9 mouse cellular contexts compared by ENCODE assay signal in genomic region chr11:21570109-21570474, GRCm38 (mm10). TPM values are rescaled to one million over a fixed set of nuclear protein-coding genes. Genes with fewer than 3 reads are reported as not detected.
DNase-seq lines count a peak whose midpoint lies in the region; ATAC-seq and TF ChIP-seq lines count a peak whose summit lies in the region.
"Had no signal": no experiment of that assay in that cellular context is flagged by ENCODE, and none has a peak within 500 bp of the region (broad histone marks: within the 10 kb centered on the region; RNA-seq: fewer than 3 reads in every experiment).

No protein-coding gene starts in this region.

- no peak overlapping the region for H3K27ac ChIP-seq in hindbrain, embryonic 10.5 days
- H3K27ac ChIP-seq in hindbrain, embryonic 11.5 days (ENCODE audit: low read depth, low read length) = no peak overlapping the region
- H3K27ac ChIP-seq in forebrain, embryonic 16.5 days (ENCODE audit: low read length) = peak overlapping the region; percentile 12; the same call in 1 of the 2 replicates
- peak overlapping the region; percentile 51; the same call in 1 of the 2 replicates for H3K27ac ChIP-seq in kidney, postnatal 0 days
- no peak overlapping the region for H3K27ac ChIP-seq in neural tube, embryonic 15.5 days (replicated peaks)
- H3K27ac ChIP-seq: limb, embryonic 15.5 days had no signal

- no peak for ATAC-seq in hindbrain, embryonic 11.5 days (ENCODE audit: low FRiP score)
- ATAC-seq in forebrain, embryonic 16.5 days = no peak
- no peak for ATAC-seq in kidney, postnatal 0 days (replicated peaks; ENCODE audit: low FRiP score, low read depth)
- no peak for ATAC-seq in neural tube, embryonic 15.5 days (ENCODE audit: low FRiP score)
- ATAC-seq in megakaryocyte-erythroid progenitor cell, adult 5-6 weeks (replicated peaks; ENCODE audit: low FRiP score, low TSS enrichment, poor library complexity, severe bottlenecking) = no peak

- peak overlapping the region; percentile 85; the same call in 1 of the 2 replicates for H3K4me3 ChIP-seq in hindbrain, embryonic 10.5 days
- no peak overlapping the region for H3K4me3 ChIP-seq in hindbrain, embryonic 11.5 days (ENCODE audit: low read depth, low read length)
- no peak overlapping the region for H3K4me3 ChIP-seq in forebrain, embryonic 16.5 days (replicated peaks; ENCODE audit: low read length)
- H3K4me3 ChIP-seq in kidney, postnatal 0 days (replicated peaks; ENCODE audit: low read depth, low read length) = no peak overlapping the region
- H3K4me3 ChIP-seq in neural tube, embryonic 15.5 days (replicated peaks) = 0 out of 2 replicates have a peak overlapping the region, but pooled peaks have one; percentile 2

- 84% methylated on average over 2 of the region's 2 CpGs for WGBS in hindbrain, embryonic 10.5 days
- WGBS in hindbrain, embryonic 11.5 days = 96% methylated on average over 2 of the region's 2 CpGs
- WGBS in forebrain, embryonic 16.5 days = 24% methylated on average over 2 of the region's 2 CpGs
- 53% methylated on average over 2 of the region's 2 CpGs for WGBS in kidney, postnatal 0 days
- 35% methylated on average over 2 of the region's 2 CpGs for WGBS in neural tube, embryonic 15.5 days

- no peak for DNase-seq in hindbrain, embryonic 10.5 days (ENCODE audit: low spot score)
- DNase-seq in hindbrain, embryonic 11.5 days (ENCODE audit: low spot score) = no peak
- DNase-seq in kidney, postnatal 0 days (ENCODE audit: low spot score) = no peak
- DNase-seq in layer of hippocampus, postnatal 25 days (ENCODE audit: extremely low spot score in 1 of 2, low spot score in 1 of 2) = no peak
- DNase-seq in ovary, adult 18-20 months (ENCODE audit: low spot score) = no peak

- TF ChIP-seq CTCF in kidney, postnatal 0 days (IDR thresholded peaks at IDR 0.05; ENCODE audit: low read depth) = no peak

- peaks cover 23% of the 10 kb centered on the region for H3K36me3 ChIP-seq in hindbrain, embryonic 10.5 days
- H3K36me3 ChIP-seq in hindbrain, embryonic 11.5 days (ENCODE audit: control insufficient read depth, insufficient read depth, low read length) = no peaks in the 10 kb centered on the region
- H3K36me3 ChIP-seq in forebrain, embryonic 16.5 days (ENCODE audit: control insufficient read depth, insufficient read depth) = peaks cover 12% of the 10 kb centered on the region
- peaks cover 5% of the 10 kb centered on the region; the same call in 1 of the 2 replicates for H3K36me3 ChIP-seq in kidney, postnatal 0 days (ENCODE audit: insufficient read depth, low read length)
- peaks cover 11% of the 10 kb centered on the region for H3K36me3 ChIP-seq in neural tube, embryonic 15.5 days

- H3K9ac ChIP-seq in hindbrain, embryonic 11.5 days (ENCODE audit: low read depth, low read length) = no peak overlapping the region
- no peak overlapping the region for H3K9ac ChIP-seq in forebrain, embryonic 16.5 days (replicated peaks; ENCODE audit: low read depth, low read length)
- no peak overlapping the region for H3K9ac ChIP-seq in kidney, postnatal 0 days (ENCODE audit: low read depth, low read length)
- no peak overlapping the region for H3K9ac ChIP-seq in neural tube, embryonic 15.5 days (replicated peaks)

- H3K27me3 ChIP-seq in hindbrain, embryonic 10.5 days (ENCODE audit: insufficient read depth, poor library complexity, severe bottlenecking) = no peaks in the 10 kb centered on the region
- H3K27me3 ChIP-seq in hindbrain, embryonic 11.5 days (ENCODE audit: control insufficient read depth, insufficient read depth, low read length) = no peaks in the 10 kb centered on the region
- no peaks in the 10 kb centered on the region for H3K27me3 ChIP-seq in forebrain, embryonic 16.5 days (replicated peaks; ENCODE audit: control insufficient read depth, insufficient read depth, low read length)
- no peaks in the 10 kb centered on the region for H3K27me3 ChIP-seq in kidney, postnatal 0 days (ENCODE audit: insufficient read depth, low read length)
- no peaks in the 10 kb centered on the region for H3K27me3 ChIP-seq in neural tube, embryonic 15.5 days (replicated peaks)
- H3K27me3 ChIP-seq: limb, embryonic 15.5 days had no signal

- no peaks in the 10 kb centered on the region for H3K9me3 ChIP-seq in hindbrain, embryonic 10.5 days
- no peaks in the 10 kb centered on the region for H3K9me3 ChIP-seq in hindbrain, embryonic 11.5 days (ENCODE audit: control insufficient read depth, low read length)
- H3K9me3 ChIP-seq in forebrain, embryonic 16.5 days (ENCODE audit: control insufficient read depth, low read length) = no peaks in the 10 kb centered on the region
- H3K9me3 ChIP-seq in kidney, postnatal 0 days (replicated peaks; ENCODE audit: low read length) = no peaks in the 10 kb centered on the region
- no peaks in the 10 kb centered on the region for H3K9me3 ChIP-seq in neural tube, embryonic 15.5 days (replicated peaks)
- H3K9me3 ChIP-seq: limb, embryonic 15.5 days had no signal

- no peak overlapping the region for H3K4me2 ChIP-seq in hindbrain, embryonic 11.5 days (replicated peaks; ENCODE audit: low read depth, low read length)
- H3K4me2 ChIP-seq in forebrain, embryonic 16.5 days (ENCODE audit: low read length) = peak overlapping the region; percentile 13
- peak overlapping the region; percentile 65 for H3K4me2 ChIP-seq in kidney, postnatal 0 days (ENCODE audit: low read length)
- H3K4me2 ChIP-seq in neural tube, embryonic 15.5 days = peak overlapping the region; percentile 67

- H3K4me1 ChIP-seq in hindbrain, embryonic 10.5 days (replicated peaks) = peaks cover 27% of the 10 kb centered on the region
- H3K4me1 ChIP-seq in hindbrain, embryonic 11.5 days (replicated peaks; ENCODE audit: control insufficient read depth, insufficient read depth, low read length) = no peaks in the 10 kb centered on the region
- H3K4me1 ChIP-seq in forebrain, embryonic 16.5 days (replicated peaks; ENCODE audit: control insufficient read depth, insufficient read depth, low read length) = peaks cover 22% of the 10 kb centered on the region
- H3K4me1 ChIP-seq in kidney, postnatal 0 days (replicated peaks; ENCODE audit: insufficient read depth, low read length) = 0 out of 2 replicates have a peak, but pooled peaks cover 7% of the 10 kb centered on the region
- H3K4me1 ChIP-seq in neural tube, embryonic 15.5 days = peaks cover 27% of the 10 kb centered on the region

RNA-seq across cellular contexts. Expression of gene Wdpcp, which starts 1.9 kb away (rescaled TPM):
- polyA plus RNA-seq in hindbrain, embryonic 10.5 days (2016; fragmentation: Nextera tagmentation; extraction: Ambion mirVana) = 13.8 and 13.9 TPM in 2 replicates
- polyA plus RNA-seq in hindbrain, embryonic 11.5 days (2014; fragmentation: Nextera tagmentation; extraction: Ambion mirVana) = 13.8 and 16.0 TPM in 2 replicates
- 10.8 and 12.0 TPM in 2 replicates for polyA plus RNA-seq in forebrain, embryonic 16.5 days (2015; fragmentation: Nextera tagmentation; extraction: Ambion mirVana)
- polyA plus RNA-seq in kidney, postnatal 0 days (2015; fragmentation: Nextera tagmentation; extraction: Ambion mirVana) = 6.7 and 7.0 TPM in 2 replicates
- polyA plus RNA-seq in neural tube, embryonic 15.5 days (2015; fragmentation: Nextera tagmentation; extraction: Ambion mirVana) = 8.2 and 9.6 TPM in 2 replicates
- 10 to 100 TPM; 10.9 to 13.1 TPM for total RNA-seq in layer of hippocampus, postnatal 25 days (2021)
- 3.4 and 4.3 TPM in 2 replicates for total RNA-seq in megakaryocyte-erythroid progenitor cell, adult 5-6 weeks (2014; fragmentation: Nextera tagmentation)
- 21.0 and 35.9 TPM in 2 replicates for total RNA-seq in megakaryocyte-erythroid progenitor cell, adult 5-6 weeks (2017)

RNA-seq across cellular contexts. Expression of gene Mdh1, which starts 2.1 kb away (rescaled TPM):
- 411 and 415 TPM in 2 replicates for polyA plus RNA-seq in hindbrain, embryonic 10.5 days (2016; fragmentation: Nextera tagmentation; extraction: Ambion mirVana)
- polyA plus RNA-seq in hindbrain, embryonic 11.5 days (2014; fragmentation: Nextera tagmentation; extraction: Ambion mirVana) = 428 and 430 TPM in 2 replicates
- 453 and 497 TPM in 2 replicates for polyA plus RNA-seq in forebrain, embryonic 16.5 days (2015; fragmentation: Nextera tagmentation; extraction: Ambion mirVana)
- 1,098 and 1,121 TPM in 2 replicates for polyA plus RNA-seq in kidney, postnatal 0 days (2015; fragmentation: Nextera tagmentation; extraction: Ambion mirVana)
- 647 and 664 TPM in 2 replicates for polyA plus RNA-seq in neural tube, embryonic 15.5 days (2015; fragmentation: Nextera tagmentation; extraction: Ambion mirVana)
- total RNA-seq in layer of hippocampus, postnatal 25 days (2021) = 100 to 1,000 TPM; 669 to 698 TPM
- 83.2 and 150 TPM in 2 replicates for total RNA-seq in megakaryocyte-erythroid progenitor cell, adult 5-6 weeks (2014; fragmentation: Nextera tagmentation)
- total RNA-seq in megakaryocyte-erythroid progenitor cell, adult 5-6 weeks (2017) = 78.4 and 78.9 TPM in 2 replicates

Comparison
In these comparisons a context has a peak if more than half of its experiments do, and no peak if none do; other contexts are left out.
1. H3K4me3 ChIP-seq: peak in hindbrain, embryonic 10.5 days (single experiment) and neural tube, embryonic 15.5 days (single experiment); none in hindbrain, embryonic 11.5 days (single experiment), forebrain, embryonic 16.5 days (single experiment) and kidney, postnatal 0 days (single experiment).
2. H3K27ac ChIP-seq: peak in forebrain, embryonic 16.5 days (single experiment) and kidney, postnatal 0 days (single experiment); none in hindbrain, embryonic 10.5 days (single experiment), hindbrain, embryonic 11.5 days (single experiment) and neural tube, embryonic 15.5 days (single experiment).